Mouse (Mus musculus): ENCODE data around the gene Mast2.
A peak's percentile ranks its signal among the peaks of the same experiment; 100 is the strongest.

The Mast2 gene

GRCm38 (mm10) chr4:116464126-116464981 is at the start of gene Mast2:
TSS of gene Mast2 (minus strand) at chr4:116464183.
- DNase-seq (ENCODE audit: low spot score): peak; percentile 91

GRCm38 (mm10) chr4:116507425-116508218 is 43.6 kb upstream of the Mast2 start, which contains the start of gene Ipp:
TSS of gene Ipp (plus strand) at chr4:116507549.
- DNase-seq (ENCODE audit: low spot score): peak; percentile 96

GRCm38 (mm10) chr4:116506886-116507424 is 43.0 kb upstream of the Mast2 start:
- DNase-seq (ENCODE audit: low spot score): no peak

- DNase-seq (ENCODE audit: low spot score): no peak
Measured at GRCm38 (mm10) chr4:116499978-116500377, 36.0 kb upstream of the Mast2 start.

- DNase-seq (ENCODE audit: low spot score): no peak
Measured at GRCm38 (mm10) chr4:116493646-116494045, 29.7 kb upstream of the Mast2 start.

- no peak for DNase-seq (ENCODE audit: low spot score)
Measured at GRCm38 (mm10) chr4:116492460-116492859, 28.5 kb upstream of the Mast2 start.

GRCm38 (mm10) chr4:116491886-116492285 is 27.9 kb upstream of the Mast2 start:
- DNase-seq (ENCODE audit: low spot score): no peak

- no peak for DNase-seq (ENCODE audit: low spot score)
Measured at GRCm38 (mm10) chr4:116491119-116491536, 27.1 kb upstream of the Mast2 start.

- peak; percentile 23 for DNase-seq (ENCODE audit: low spot score)
Measured at GRCm38 (mm10) chr4:116483476-116483875, 19.5 kb upstream of the Mast2 start.

- DNase-seq (ENCODE audit: low spot score): no peak
Measured at GRCm38 (mm10) chr4:116481322-116481721, 17.3 kb upstream of the Mast2 start.

GRCm38 (mm10) chr4:116463231-116464125 is 505 bp downstream of the Mast2 start:
- peak; percentile 59 for DNase-seq (ENCODE audit: low spot score)

- DNase-seq (ENCODE audit: low spot score): no peak
Measured at GRCm38 (mm10) chr4:116461943-116462342, 2.0 kb downstream of the Mast2 start.

GRCm38 (mm10) chr4:116451553-116451952 is 12.4 kb downstream of the Mast2 start:
- DNase-seq (ENCODE audit: low spot score): no peak

GRCm38 (mm10) chr4:116449951-116450350 is 14.0 kb downstream of the Mast2 start:
- DNase-seq (ENCODE audit: low spot score): no peak

- DNase-seq (ENCODE audit: low spot score): peak; percentile 73
Measured at GRCm38 (mm10) chr4:116448673-116449072, 15.3 kb downstream of the Mast2 start.

- no peak for DNase-seq (ENCODE audit: low spot score)
Measured at GRCm38 (mm10) chr4:116439383-116439782, 24.6 kb downstream of the Mast2 start.

GRCm38 (mm10) chr4:116438561-116438960 is 25.4 kb downstream of the Mast2 start:
- DNase-seq (ENCODE audit: low spot score): no peak

GRCm38 (mm10) chr4:116435626-116436025 is 28.4 kb downstream of the Mast2 start:
- DNase-seq (ENCODE audit: low spot score): no peak

- DNase-seq (ENCODE audit: low spot score): no peak
Measured at GRCm38 (mm10) chr4:116422186-116422585, 41.8 kb downstream of the Mast2 start.

GRCm38 (mm10) chr4:116421170-116421569 is 42.8 kb downstream of the Mast2 start:
- no peak for DNase-seq (ENCODE audit: low spot score)

GRCm38 (mm10) chr4:116412993-116413392 is 51.0 kb downstream of the Mast2 start:
- no peak for DNase-seq (ENCODE audit: low spot score)

GRCm38 (mm10) chr4:116411401-116411800 is 52.6 kb downstream of the Mast2 start:
- no peak for DNase-seq (ENCODE audit: low spot score)
